Mouse (Mus musculus): Measurements from ENCODE around the gene Ihh.
A peak's percentile ranks its signal among the peaks of the same experiment; 100 is the strongest.

Ihh gene

DNA sequence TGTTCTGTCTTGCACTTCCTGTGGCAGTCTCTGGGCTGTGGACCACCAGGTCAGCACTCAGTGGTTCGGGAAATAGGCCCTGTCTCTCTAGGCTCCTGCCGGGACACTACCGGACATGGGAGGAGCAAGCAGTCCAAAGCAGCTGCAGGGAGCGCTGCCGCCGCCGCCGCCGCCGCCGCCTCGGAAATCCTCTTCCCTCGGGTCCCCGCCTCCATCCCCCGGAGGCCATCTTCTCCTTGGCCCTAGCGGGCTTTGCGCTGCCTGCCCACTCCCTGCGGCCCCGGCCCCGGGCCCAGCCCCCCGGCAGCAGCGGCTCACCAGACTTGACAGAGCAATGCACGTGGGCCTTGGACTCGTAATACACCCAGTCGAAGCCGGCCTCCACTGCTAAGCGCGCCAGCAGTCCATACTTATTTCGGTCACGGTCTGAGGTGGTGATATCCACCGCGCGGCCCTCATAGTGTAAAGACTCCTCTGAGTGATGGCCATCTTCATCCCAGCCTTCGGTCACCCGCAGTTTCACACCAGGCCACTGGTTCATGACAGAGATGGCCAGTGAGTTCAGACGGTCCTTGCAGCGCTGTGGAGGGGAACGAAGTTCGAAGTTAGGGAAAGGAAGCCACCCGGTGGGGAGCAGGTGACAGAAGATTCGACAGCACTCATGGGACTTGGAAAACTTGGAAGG, 3.3 kb downstream of the Ihh start:
- DNase-seq (ENCODE audit: low read depth, low spot score), result no peak

DNA sequence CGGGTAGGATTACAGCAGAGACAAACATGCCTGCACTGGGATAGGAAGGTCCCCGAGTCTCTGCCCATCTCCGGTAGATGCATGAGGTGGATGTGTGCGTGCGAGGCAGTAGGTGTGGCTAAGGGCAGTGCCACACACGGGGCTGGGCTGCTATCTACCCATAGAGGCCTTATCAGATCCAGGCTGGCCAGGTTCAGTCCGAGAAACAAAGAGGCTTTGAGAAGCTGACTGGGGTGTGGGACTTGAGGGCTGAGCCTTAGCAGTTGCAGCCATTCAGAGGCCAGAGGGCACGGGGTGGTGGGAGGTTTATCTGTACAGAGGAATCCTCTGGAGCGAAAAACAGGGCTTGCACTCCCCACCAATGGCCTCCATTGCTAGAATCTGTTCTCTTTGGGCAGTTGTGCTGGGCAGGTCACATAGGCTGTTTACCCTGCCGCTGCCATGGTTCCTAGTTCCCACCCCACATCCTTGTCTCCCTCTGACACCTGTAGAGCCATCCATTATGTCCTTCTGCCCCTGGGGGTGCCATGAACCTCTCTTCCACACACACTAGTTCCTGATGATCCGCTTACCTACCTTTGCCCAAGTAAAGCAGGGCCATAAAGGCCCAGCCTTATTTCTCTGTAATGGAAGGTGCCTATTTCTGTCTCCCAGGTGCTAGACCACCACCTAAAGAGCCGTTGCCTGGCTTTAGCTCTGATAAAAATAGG, 9.7 kb downstream of the Ihh start:
- DNase-seq (ENCODE audit: low read depth, low spot score), result no peak

DNA sequence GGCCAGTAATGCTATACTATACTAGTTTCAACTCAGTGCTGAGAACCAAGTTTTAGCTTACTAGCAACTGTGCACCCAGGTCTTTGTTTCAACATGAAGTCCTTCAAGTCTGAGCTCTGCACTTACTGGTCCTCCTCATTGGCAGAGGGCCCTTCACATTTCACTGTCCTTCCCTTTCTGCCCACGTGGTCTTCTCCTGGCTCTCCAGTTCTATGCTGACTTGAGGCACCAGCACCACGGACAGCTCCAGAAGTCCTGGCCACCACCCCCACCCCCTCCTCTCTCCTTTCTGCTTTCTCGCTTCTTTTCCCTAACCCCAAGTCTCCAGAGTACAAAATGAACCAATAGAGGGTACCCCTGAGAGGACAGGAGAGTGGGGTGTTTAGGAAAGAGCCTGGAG, 11.7 kb downstream of the Ihh start:
- DNase-seq (ENCODE audit: low read depth, low spot score), result no peak

DNA sequence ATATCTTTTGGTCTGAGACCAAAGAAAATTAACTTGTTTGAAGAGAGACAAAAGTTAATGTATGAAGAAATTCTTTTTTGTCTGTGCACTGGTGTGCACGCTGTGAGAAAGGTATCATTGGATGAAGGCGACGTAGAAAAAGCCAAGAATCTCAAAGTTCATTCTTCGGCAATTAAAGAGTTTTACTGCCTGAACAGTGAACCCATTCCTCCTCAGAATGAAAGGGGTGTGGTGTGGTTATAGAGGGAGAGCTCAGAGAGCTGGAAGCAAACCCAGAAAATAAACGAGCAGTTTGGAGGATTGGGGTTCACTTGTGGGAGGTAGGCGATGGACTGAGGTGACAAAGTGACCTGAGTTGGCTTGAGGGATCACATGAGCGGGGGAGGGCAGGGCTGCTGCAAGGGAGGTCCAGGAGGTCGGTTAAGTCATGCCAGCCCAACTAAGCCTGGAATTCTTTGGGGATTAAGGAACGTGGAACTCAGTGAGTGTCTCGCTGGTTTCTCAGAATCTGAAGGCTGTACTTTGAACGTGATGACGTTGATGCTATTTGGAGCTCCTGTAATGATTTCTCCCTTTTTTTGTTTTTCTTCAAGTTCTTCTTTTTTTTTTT, 15.1 kb downstream of the Ihh start:
- no peak for DNase-seq (ENCODE audit: low read depth, low spot score)

DNA sequence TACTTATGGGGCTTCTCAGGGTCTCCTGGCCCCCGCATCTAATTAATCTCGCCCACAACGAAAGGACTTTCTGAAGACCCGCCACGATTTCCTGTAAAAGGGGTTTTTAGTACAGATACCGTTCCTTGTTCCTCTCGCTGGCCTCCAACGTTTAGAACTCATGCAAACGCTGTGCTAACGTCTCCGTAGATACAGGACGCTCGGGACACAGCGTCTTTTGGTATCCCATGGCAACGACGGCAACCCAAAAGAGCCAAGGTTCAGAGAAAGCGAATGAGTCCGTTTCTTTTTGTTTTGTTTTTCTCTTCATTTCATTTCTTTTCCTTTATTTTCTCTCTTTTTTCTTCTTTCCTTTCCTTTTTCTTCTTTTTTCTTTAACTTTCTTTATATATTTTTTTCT, 16.1 kb downstream of the Ihh start, which contains the start of gene Cfap65:
TSS of gene Cfap65 (minus strand) at position 198 of the 400 bp plus-strand sequence.
- no peak for DNase-seq (ENCODE audit: low read depth, low spot score)

DNA sequence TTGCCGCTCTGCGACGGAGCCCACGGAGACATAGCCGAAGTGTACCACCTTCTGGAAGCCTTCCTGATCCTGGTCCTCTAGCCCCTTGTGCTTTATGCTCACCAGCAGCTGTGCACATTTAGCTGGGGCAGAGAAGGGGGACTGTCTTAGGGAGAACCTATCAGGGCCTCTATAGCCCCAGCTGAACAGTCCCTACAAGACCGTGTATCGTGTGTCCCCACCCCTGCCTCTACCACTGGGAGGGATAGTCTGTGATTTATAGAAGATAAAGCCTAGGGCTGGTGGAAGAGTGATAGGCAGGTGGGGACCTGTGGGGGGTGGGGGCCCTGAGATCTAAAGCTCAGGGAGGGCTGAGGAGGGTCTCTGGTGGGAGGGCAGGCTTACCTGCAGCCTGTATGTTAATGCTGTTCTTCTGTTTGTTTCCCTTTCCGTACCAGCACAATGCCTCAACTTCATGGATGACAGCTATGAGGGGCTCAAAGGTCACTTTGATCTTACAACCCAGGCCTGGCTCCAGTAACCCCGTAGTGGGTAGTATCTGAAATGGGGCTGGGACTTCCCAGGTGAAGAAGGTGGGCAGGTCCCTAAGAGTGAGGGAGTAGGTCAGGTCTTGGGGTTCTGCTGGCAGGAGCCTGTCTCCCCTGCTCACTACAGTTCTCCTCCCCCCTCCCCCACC, 23.7 kb downstream of the Ihh start:
- DNase-seq (ENCODE audit: low read depth, low spot score), result no peak

DNA sequence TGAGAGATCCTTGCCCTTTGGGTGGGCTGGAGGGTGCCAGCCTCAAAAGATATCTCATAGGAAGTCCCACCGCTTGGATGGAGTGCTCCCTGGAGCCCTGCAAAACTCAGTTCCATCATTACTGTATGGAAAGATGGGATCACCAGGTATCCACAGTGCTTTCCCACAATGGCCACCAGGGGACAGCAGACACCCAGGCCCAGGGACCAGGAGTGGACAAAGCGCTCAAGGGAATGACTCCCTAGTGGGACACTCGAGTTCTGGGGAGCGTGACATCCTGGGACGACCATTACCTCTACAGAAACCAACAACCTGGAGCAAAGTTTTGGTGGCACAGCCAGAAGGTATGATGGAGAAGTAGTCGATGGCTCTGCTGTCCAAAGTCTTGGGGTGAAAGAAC, 24.8 kb downstream of the Ihh start:
- no peak for DNase-seq (ENCODE audit: low read depth, low spot score)

DNA sequence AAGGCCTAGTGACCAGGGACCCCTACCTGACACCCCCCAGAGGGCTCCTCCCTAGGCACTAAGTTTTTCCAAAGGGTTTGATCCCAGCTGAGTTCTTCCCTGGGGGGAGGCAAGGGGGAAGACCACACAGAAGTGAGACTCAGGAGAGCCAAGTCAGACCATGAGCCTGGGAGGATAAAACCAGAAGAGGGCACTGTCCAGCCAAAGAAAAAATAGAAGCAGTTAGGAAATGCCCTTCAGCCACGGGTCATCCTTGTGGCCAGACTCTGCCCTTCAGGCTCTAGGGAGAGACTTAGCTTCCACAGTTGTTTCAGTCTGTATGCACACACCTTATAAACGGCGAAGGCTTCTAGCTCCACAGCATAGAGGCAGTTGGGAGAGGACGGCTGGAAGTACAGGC, 27.0 kb downstream of the Ihh start:
- no peak for DNase-seq (ENCODE audit: low read depth, low spot score)

DNA sequence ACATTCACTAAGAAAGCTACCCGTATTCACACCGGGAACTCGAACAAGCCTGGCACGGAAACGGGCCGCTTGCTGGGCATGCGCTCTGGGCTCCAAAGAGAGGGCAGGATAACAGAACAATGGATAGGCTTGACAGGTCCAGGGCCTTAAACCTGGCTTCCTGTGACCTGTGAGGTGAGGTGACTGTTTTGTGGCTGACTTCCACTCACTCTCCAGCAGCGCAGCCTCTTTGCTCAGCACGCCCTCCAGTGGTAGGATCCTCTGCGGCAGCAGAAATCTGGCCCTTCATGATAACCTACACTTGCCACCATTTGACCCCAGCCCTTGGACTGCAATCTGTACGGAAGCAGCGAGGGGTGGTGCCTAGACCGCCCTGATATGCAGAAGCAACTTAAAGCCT, 35.8 kb downstream of the Ihh start:
- no peak for DNase-seq (ENCODE audit: low read depth, low spot score)

DNA sequence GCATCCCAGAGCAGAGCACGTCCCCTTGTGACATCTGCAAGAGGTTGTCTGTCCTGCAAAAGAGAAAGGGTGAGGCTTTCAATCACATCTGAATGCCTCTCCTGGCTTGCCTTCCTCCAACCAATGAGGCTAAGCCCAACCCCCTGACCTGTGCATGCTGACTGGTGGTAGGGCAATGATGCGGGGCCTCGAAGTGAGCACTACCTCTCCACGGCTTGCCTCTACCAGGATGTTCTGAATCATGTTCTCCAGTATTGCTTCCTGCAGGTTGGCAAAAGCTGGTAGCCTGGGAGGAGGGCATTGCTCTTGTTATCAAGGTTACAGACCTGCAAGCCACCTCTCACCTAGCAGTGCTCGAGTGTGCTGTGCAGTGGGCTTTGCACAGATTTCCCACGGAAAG, 49.3 kb downstream of the Ihh start:
- DNase-seq (ENCODE audit: low read depth, low spot score), result no peak

DNA sequence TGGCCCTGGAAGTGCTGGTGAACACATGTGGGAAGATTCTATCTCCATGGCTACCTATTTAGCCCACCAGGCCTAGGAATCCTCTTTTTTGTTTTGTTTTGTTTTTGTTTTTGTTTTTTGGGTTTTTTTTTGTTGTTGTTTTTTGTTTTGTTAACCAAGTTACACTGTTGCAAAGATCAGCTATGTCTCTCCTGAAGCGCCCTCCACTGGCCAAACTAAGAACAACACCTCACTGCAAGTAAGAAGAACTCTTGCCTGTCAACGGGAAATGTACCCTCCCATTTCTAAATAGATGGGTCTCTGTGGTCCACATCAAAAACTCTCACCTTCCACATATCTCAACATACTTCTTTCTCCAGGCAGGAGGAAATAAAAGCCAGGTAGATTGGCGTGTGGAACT, 49.8 kb downstream of the Ihh start:
- DNase-seq (ENCODE audit: low read depth, low spot score), result peak; percentile 7

DNA sequence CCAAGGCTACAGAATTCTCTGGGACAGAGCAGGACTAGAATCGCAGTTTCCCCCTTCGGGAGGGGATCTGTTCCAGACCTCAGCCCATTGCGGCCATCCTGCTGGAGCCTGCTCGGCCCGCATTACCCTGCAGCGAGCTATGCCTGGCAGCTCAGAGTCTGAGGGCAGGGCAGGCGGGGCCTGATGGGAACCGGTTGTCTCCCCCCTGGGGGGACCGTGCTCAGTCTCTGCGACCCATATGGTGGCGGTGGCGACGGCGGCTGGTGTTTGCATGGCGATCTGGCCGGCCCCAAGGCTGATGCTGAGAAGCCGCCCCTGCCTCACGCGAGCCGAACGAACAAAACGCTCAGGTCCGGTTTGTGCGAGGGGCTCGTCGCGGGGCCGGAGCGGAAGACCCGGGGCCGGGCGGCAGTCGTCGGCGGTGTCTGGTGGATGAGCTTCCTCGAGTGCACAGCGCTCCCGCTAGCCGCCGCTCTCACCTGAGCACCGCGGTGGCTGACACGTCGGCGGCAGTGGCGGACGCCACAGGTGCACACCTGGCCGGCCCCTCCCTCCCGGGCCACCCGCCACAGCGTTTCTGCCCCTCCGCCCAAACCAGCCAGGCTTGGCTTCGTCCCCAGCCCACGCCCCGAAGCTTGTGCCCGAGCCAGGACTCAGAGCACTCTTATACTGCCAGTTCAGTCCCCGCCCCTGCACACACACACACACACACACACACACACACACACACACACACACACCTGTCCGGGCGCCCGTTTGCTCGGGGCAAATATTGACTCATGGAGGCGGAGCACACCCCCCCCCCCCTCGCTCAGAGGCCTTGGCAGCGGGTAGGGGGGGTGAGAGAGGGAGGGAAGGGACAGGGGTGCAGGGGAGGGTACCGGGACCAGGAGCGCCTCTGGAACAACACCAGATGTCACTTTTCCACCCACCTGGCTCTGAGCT, 50.9 kb downstream of the Ihh start:
- no peak for DNase-seq (ENCODE audit: low read depth, low spot score)

DNA sequence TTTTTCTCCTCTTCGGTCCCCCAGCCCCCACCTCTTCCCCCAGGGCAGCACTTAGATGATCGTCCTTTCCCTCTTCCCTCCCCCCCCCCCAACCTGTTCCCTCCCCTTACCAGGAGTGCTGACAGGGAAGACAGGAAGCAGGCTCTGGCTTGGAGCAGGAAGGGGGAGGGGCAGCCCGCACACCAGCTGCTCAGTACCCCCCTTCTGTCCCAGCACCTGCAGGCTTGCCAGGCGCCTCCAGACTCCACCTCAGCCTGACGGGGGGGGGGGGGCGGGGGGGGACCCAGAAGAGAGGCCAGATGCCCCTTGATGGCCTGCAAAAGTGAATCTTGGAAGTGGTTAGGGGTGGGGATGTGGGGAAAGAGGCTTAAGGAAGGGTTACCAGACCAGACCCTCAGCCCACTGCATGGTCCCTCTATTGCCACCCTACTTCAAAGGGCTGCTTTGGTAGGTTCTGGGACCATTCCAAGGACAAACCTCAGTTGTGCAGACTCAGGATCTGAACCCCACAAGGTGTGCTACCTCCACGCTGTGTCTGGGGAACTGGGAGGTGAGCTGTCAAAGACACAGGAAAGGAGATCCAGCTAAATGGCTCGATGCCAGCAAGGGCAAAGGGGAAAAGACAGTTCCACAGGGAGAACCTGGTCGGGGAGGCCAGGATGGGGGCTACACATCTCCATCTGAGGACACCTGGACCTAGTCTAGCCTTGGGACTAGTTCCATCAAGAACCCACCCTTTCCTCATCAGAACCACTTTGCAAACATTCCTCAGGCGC, 52.6 kb downstream of the Ihh start:
- no peak for DNase-seq (ENCODE audit: low read depth, low spot score)

DNA sequence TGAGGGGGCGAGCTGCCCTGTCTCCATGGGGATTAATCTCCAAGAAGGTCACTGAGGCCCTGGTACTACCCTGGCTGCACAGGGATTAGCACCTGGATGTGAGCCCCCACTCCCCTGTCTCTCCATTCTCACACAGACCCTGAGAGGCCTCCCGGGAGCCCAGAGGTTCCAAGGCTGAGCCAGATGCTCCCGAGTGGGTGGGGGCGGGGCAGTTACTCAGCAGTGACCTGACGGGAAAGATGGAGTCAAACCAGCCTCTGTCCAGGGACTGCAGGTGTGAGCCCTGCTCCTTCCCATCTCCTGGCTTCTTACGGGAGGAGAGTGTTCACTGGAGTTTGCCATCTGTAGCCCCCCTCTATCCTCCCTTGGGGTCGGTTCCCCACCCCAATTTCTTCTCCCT, 53.5 kb downstream of the Ihh start:
- DNase-seq (ENCODE audit: low read depth, low spot score), result no peak

All from skeletal muscle tissue, adult 2 months (tissue).